Mouse (Mus musculus) naive thymus-derived CD4-positive, alpha-beta T cell, adult 2 months (primary cell): ENCODE measurements around the gene Epha6.

ENCODE experiments used
- DNase-seq: peaks from one replicate; pipeline ENCODE4 v3.0.0-alpha.2; 2011; ENCODE audit warnings: low read depth

Gene Epha6

GRCm38 (mm10) chr16:59643766-59644165 is 961.6 kb downstream of the Epha6 start:
- no peak for DNase-seq

- DNase-seq: peak; percentile 11
These were observed 965.3 kb downstream of the Epha6 start for GRCm38 (mm10) chr16:59639985-59640384.

GRCm38 (mm10) chr16:59639102-59639691 is 966.1 kb downstream of the Epha6 start, which contains the start of gene Arl6:
Arl6 (minus strand) TSS chr16:59639391.
- peak; percentile 94 for DNase-seq

- no peak for DNase-seq
These were observed 970.7 kb downstream of the Epha6 start for GRCm38 (mm10) chr16:59634598-59634997.

- no peak for DNase-seq
These were observed 983.8 kb downstream of the Epha6 start for GRCm38 (mm10) chr16:59621554-59621953.

- DNase-seq: peak; percentile 77
These were observed 988.2 kb downstream of the Epha6 start for GRCm38 (mm10) chr16:59617167-59617566.

- DNase-seq: no peak
These were observed 989.7 kb downstream of the Epha6 start for GRCm38 (mm10) chr16:59615675-59616074.

GRCm38 (mm10) chr16:59610750-59611149 is 994.6 kb downstream of the Epha6 start:
- no peak for DNase-seq

- DNase-seq: no peak
These were observed 1001.1 kb downstream of the Epha6 start for GRCm38 (mm10) chr16:59604078-59604781.
